Mouse (Mus musculus): ENCODE data around the gene Pno1. TPM values are rescaled to one million over a fixed set of nuclear protein-coding genes. Genes with fewer than 3 reads are reported as not detected.

Gene Pno1
- polyA plus RNA-seq, 1 experiment = 1.7 TPM

GRCm38 (mm10) chr11:17183165-17183564, 28.2 kb downstream of the Pno1 start:
- Histone ChIP-seq H3K27ac (ENCODE audit: insufficient read depth, low read length) (no peak overlapping the region), H3K4me1 (ENCODE audit: control insufficient read depth, insufficient read depth, insufficient read length) (peaks cover 8% of the 10 kb centered on the region; the same call in 1 of the 2 replicates), H3K36me3 (ENCODE audit: control insufficient read depth, insufficient read depth, low read length) (no peaks in the 10 kb centered on the region; the same call in 1 of the 2 replicates), H3K4me3 (ENCODE audit: extremely low read depth, insufficient read depth, insufficient read length) (no peak overlapping the region), H3K27me3 (ENCODE audit: control insufficient read depth, insufficient read depth, low read length) (no peaks in the 10 kb centered on the region)
- TF ChIP-seq CTCF (IDR thresholded peaks at IDR 0.05; ENCODE audit: extremely low read depth, insufficient read depth, insufficient read length, insufficient replicate concordance) (no peak), POLR2A (IDR thresholded peaks at IDR 0.05; ENCODE audit: low read depth, low read length) (no peak)
- WGBS = 86% methylated on average over 2 of the region's 2 CpGs
- no peak for DNase-seq (ENCODE audit: low read depth in 1 of 2, low spot score in 2 of 2)

GRCm38 (mm10) chr11:17181807-17182206, 29.6 kb downstream of the Pno1 start, which contains the start of gene Wdr92:
Gene Wdr92 (plus strand): TSS chr11:17182107.
- H3K36me3 ChIP-seq (ENCODE audit: control insufficient read depth, insufficient read depth, low read length) = no peaks in the 10 kb centered on the region; the same call in 1 of the 2 replicates
- WGBS = 91% methylated on average over 3 of the region's 3 CpGs
- H3K27ac ChIP-seq (ENCODE audit: insufficient read depth, low read length) = no peak within 1 kb of the TSS
- no peak within 1 kb of the TSS for H3K4me3 ChIP-seq (ENCODE audit: extremely low read depth, insufficient read depth, insufficient read length)
- no peak for DNase-seq (ENCODE audit: low read depth in 1 of 2, low spot score in 2 of 2)
- no peaks in the 10 kb centered on the region for H3K27me3 ChIP-seq (ENCODE audit: control insufficient read depth, insufficient read depth, low read length)
- peaks cover 8% of the 10 kb centered on the region; the same call in 1 of the 2 replicates for H3K4me1 ChIP-seq (ENCODE audit: control insufficient read depth, insufficient read depth, insufficient read length)
- no peak for TF ChIP-seq POLR2A (IDR thresholded peaks at IDR 0.05; ENCODE audit: low read depth, low read length)
- no peak for TF ChIP-seq CTCF (IDR thresholded peaks at IDR 0.05; ENCODE audit: extremely low read depth, insufficient read depth, insufficient read length, insufficient replicate concordance)

GRCm38 (mm10) chr11:17180753-17181152, 30.6 kb downstream of the Pno1 start:
- DNase-seq (ENCODE audit: low read depth in 1 of 2, low spot score in 2 of 2) = no peak
- Histone ChIP-seq H3K27me3 (ENCODE audit: control insufficient read depth, insufficient read depth, low read length) (no peaks in the 10 kb centered on the region), H3K4me3 (ENCODE audit: extremely low read depth, insufficient read depth, insufficient read length) (no peak overlapping the region), H3K27ac (ENCODE audit: insufficient read depth, low read length) (no peak overlapping the region), H3K4me1 (ENCODE audit: control insufficient read depth, insufficient read depth, insufficient read length) (peaks cover 8% of the 10 kb centered on the region; the same call in 1 of the 2 replicates), H3K36me3 (ENCODE audit: control insufficient read depth, insufficient read depth, low read length) (no peaks in the 10 kb centered on the region; the same call in 1 of the 2 replicates)
- TF ChIP-seq CTCF (IDR thresholded peaks at IDR 0.05; ENCODE audit: extremely low read depth, insufficient read depth, insufficient read length, insufficient replicate concordance) (no peak), POLR2A (IDR thresholded peaks at IDR 0.05; ENCODE audit: low read depth, low read length) (no peak)
- WGBS = 51% methylated on average over 3 of the region's 3 CpGs

GRCm38 (mm10) chr11:17176638-17177037, 34.7 kb downstream of the Pno1 start:
- no peak overlapping the region for H3K27ac ChIP-seq (ENCODE audit: insufficient read depth, low read length)
- H3K36me3 ChIP-seq (ENCODE audit: control insufficient read depth, insufficient read depth, low read length) = no peaks in the 10 kb centered on the region
- H3K27me3 ChIP-seq (ENCODE audit: control insufficient read depth, insufficient read depth, low read length) = no peaks in the 10 kb centered on the region
- no peak for TF ChIP-seq POLR2A (IDR thresholded peaks at IDR 0.05; ENCODE audit: low read depth, low read length)
- TF ChIP-seq CTCF (IDR thresholded peaks at IDR 0.05; ENCODE audit: extremely low read depth, insufficient read depth, insufficient read length, insufficient replicate concordance) = no peak
- no peak overlapping the region for H3K4me3 ChIP-seq (ENCODE audit: extremely low read depth, insufficient read depth, insufficient read length)
- no peak for DNase-seq (ENCODE audit: low read depth in 1 of 2, low spot score in 2 of 2)
- 94% methylated on average over 1 of the region's 1 CpGs for WGBS
- peaks cover 10% of the 10 kb centered on the region; the same call in 1 of the 2 replicates for H3K4me1 ChIP-seq (ENCODE audit: control insufficient read depth, insufficient read depth, insufficient read length)

GRCm38 (mm10) chr11:17172300-17172699, 39.1 kb downstream of the Pno1 start:
- Histone ChIP-seq H3K27ac (ENCODE audit: insufficient read depth, low read length) (peak overlapping the region; percentile 22; the same call in 1 of the 2 replicates), H3K36me3 (ENCODE audit: control insufficient read depth, insufficient read depth, low read length) (no peaks in the 10 kb centered on the region), H3K4me3 (ENCODE audit: extremely low read depth, insufficient read depth, insufficient read length) (no peak overlapping the region), H3K27me3 (ENCODE audit: control insufficient read depth, insufficient read depth, low read length) (no peaks in the 10 kb centered on the region), H3K4me1 (ENCODE audit: control insufficient read depth, insufficient read depth, insufficient read length) (peaks cover 21% of the 10 kb centered on the region)
- 90% methylated on average over 4 of the region's 4 CpGs for WGBS
- no peak for DNase-seq (ENCODE audit: low read depth in 1 of 2, low spot score in 2 of 2)
- TF ChIP-seq POLR2A (IDR thresholded peaks at IDR 0.05; ENCODE audit: low read depth, low read length) (no peak), CTCF (IDR thresholded peaks at IDR 0.05; ENCODE audit: extremely low read depth, insufficient read depth, insufficient read length, insufficient replicate concordance) (no peak)

GRCm38 (mm10) chr11:17170938-17171729, 40.2 kb downstream of the Pno1 start:
- whole genome bisulfite sequencing = 98% methylated on average over 1 of the region's 1 CpGs
- no peak overlapping the region for H3K27ac ChIP-seq (ENCODE audit: insufficient read depth, low read length)
- DNase-seq (ENCODE audit: low read depth in 1 of 2, low spot score in 2 of 2) = no peak
- no peaks in the 10 kb centered on the region for H3K27me3 ChIP-seq (ENCODE audit: control insufficient read depth, insufficient read depth, low read length)
- no peak overlapping the region for H3K4me3 ChIP-seq (ENCODE audit: extremely low read depth, insufficient read depth, insufficient read length)
- no peaks in the 10 kb centered on the region for H3K36me3 ChIP-seq (ENCODE audit: control insufficient read depth, insufficient read depth, low read length)
- H3K4me1 ChIP-seq (ENCODE audit: control insufficient read depth, insufficient read depth, insufficient read length) = peaks cover 26% of the 10 kb centered on the region
- TF ChIP-seq CTCF (IDR thresholded peaks at IDR 0.05; ENCODE audit: extremely low read depth, insufficient read depth, insufficient read length, insufficient replicate concordance) (no peak), POLR2A (IDR thresholded peaks at IDR 0.05; ENCODE audit: low read depth, low read length) (no peak)

GRCm38 (mm10) chr11:17169262-17169661, 42.1 kb downstream of the Pno1 start:
- no peak overlapping the region for H3K4me3 ChIP-seq (ENCODE audit: extremely low read depth, insufficient read depth, insufficient read length)
- no peak for DNase-seq (ENCODE audit: low read depth in 1 of 2, low spot score in 2 of 2)
- no peaks in the 10 kb centered on the region for H3K36me3 ChIP-seq (ENCODE audit: control insufficient read depth, insufficient read depth, low read length)
- H3K4me1 ChIP-seq (ENCODE audit: control insufficient read depth, insufficient read depth, insufficient read length) = peaks cover 36% of the 10 kb centered on the region
- no peak overlapping the region for H3K27ac ChIP-seq (ENCODE audit: insufficient read depth, low read length)
- 95% methylated on average over 2 of the region's 2 CpGs for WGBS
- TF ChIP-seq CTCF (IDR thresholded peaks at IDR 0.05; ENCODE audit: extremely low read depth, insufficient read depth, insufficient read length, insufficient replicate concordance) (no peak), POLR2A (IDR thresholded peaks at IDR 0.05; ENCODE audit: low read depth, low read length) (no peak)
- no peaks in the 10 kb centered on the region for H3K27me3 ChIP-seq (ENCODE audit: control insufficient read depth, insufficient read depth, low read length)

Measured in spleen, adult 2 months (tissue).